Mouse (Mus musculus): ENCODE results near the gene Grin2c.

GRCm38 (mm10) chr11:115233526-115234290 lies 33.3 kb downstream of the Grin2c start:
- TF ChIP-seq GATA1 (IDR thresholded peaks at IDR 0.05; ENCODE audit: borderline replicate concordance, low read length) (no peak), FLI1 (IDR thresholded peaks at IDR 0.05; ENCODE audit: low read length) (no peak)
